Mouse (Mus musculus) small intestine, adult 2 months (tissue): ENCODE measurements around the gene Slc4a8.

ENCODE experiments used
- CTCF ChIP-seq: fragments of 200-500 bp; IDR thresholded peaks from 2 replicates; pipeline ENCODE4 v1.5.1; 2012; ENCODE audit warnings: low read depth, mild to moderate bottlenecking, control low read depth, inconsistent platforms, low read length, moderate library complexity, mixed read lengths; ENCODE audit not compliant: insufficient replicate concordance, insufficient read length; ENCODE audit errors: extremely low read depth
- POLR2A ChIP-seq: fragments of 200-500 bp; IDR thresholded peaks from 2 replicates; pipeline ENCODE4 v1.6.1; 2012; ENCODE audit warnings: low read depth, mild to moderate bottlenecking, control low read depth, inconsistent platforms, low read length, moderate library complexity

GRCm38 (mm10) chr15:100818860-100819259 is 57.3 kb downstream of the Slc4a8 start:
- no peak for TF ChIP-seq CTCF
- TF ChIP-seq POLR2A, result no peak
